Mouse (Mus musculus): ENCODE measurements around the gene Serpina6. TPM values are rescaled to one million over a fixed set of nuclear protein-coding genes. Genes with fewer than 3 reads are reported as not detected.

The Serpina6 gene
- 0.47 and 0.95 TPM in 2 replicates for polyA plus RNA-seq (2014; fragmentation: Nextera tagmentation; extraction: Ambion mirVana)

DNA sequence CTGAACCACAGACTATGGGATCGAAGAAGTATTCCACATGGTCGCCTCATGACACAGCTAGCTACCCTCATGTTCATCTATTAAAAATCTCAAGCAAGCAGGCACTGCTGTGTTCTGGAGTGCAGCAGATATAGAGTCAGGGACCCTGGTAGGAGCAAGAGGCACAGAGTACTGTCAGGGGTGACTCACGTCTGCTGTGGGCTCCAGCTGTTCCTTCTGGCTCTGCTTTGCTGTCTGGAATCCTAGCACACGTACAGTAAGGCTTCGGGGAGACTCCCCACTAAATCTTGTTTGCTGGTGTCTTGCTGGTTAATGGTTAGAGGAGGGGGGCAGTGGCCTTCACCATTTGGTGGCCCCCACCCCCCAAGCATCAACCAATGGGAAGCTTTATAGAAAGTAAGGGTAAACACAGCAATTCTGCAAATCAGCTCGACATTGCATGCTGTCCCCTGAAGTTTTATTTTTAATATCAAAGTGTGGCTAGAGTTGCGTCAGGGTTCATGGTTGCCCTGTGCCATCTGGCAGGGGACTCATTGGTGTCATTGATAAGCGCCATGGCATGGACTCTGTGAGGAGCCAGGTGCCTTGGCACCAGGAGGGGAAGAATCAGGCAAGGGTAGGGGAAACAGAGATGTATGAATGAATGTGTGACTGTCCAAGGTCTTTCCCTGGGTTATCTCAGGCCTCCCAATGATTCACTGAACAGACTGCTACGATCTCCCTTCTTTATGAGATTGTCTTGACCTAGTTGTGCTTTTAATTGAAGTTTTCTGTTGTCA is at the start of gene Serpina6:
Serpina6 (minus strand) TSS at position 365 of the 779 bp plus-strand sequence.
- no peaks in the 10 kb centered on the region for H3K4me1 ChIP-seq (ENCODE audit: control insufficient read depth, insufficient read depth, low read length)
- H3K27ac ChIP-seq (ENCODE audit: low read depth, low read length), result no peak within 1 kb of the TSS
- H3K27me3 ChIP-seq (ENCODE audit: control insufficient read depth, insufficient read depth, low read length), result no peaks in the 10 kb centered on the region
- H3K9me3 ChIP-seq (ENCODE audit: control insufficient read depth, low read length), result no peaks in the 10 kb centered on the region
- no peak within 1 kb of the TSS for H3K4me3 ChIP-seq (ENCODE audit: low read length)
- WGBS, result 75% methylated on average over 9 of the region's 9 CpGs
- no peak within 1 kb of the TSS for H3K9ac ChIP-seq (ENCODE audit: low read depth, low read length)
- H3K36me3 ChIP-seq (ENCODE audit: control insufficient read depth, insufficient read depth, low read length), result no peaks in the 10 kb centered on the region
- H3K4me2 ChIP-seq (replicated peaks; ENCODE audit: low read depth, low read length), result no peak within 1 kb of the TSS
- no peak for ATAC-seq (ENCODE audit: low FRiP score, low TSS enrichment)

DNA sequence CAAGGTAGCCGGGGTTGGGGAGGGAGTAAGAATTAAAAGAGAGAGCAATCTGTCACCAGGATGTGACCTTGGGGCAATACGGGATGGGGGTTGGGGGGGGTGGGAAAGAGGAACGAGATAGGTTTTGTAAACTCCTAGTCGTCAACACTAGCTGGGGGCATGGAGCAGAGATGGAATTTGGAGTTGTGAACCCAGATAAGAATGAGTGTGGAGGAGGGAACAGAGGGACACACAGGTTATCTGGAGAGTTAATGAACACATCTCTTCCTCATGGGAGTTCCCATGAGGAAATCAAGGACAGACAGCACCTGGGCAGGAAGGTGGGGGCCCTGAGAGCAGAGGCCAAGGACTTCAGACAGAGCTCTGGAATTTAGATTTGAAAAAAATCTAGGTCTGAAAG is 49.1 kb upstream of the Serpina6 start:
- no peak overlapping the region for H3K4me3 ChIP-seq (ENCODE audit: low read length)
- H3K9me3 ChIP-seq (ENCODE audit: control insufficient read depth, low read length), result no peaks in the 10 kb centered on the region
- H3K27ac ChIP-seq (ENCODE audit: low read depth, low read length), result no peak overlapping the region
- H3K36me3 ChIP-seq (ENCODE audit: control insufficient read depth, insufficient read depth, low read length), result no peaks in the 10 kb centered on the region
- no peak for ATAC-seq (ENCODE audit: low FRiP score, low TSS enrichment)
- H3K9ac ChIP-seq (ENCODE audit: low read depth, low read length), result no peak overlapping the region
- H3K4me1 ChIP-seq (ENCODE audit: control insufficient read depth, insufficient read depth, low read length), result no peaks in the 10 kb centered on the region
- no peak overlapping the region for H3K4me2 ChIP-seq (replicated peaks; ENCODE audit: low read depth, low read length)
- no peaks in the 10 kb centered on the region for H3K27me3 ChIP-seq (ENCODE audit: control insufficient read depth, insufficient read depth, low read length)
- WGBS, result 72% methylated on average over 4 of the region's 4 CpGs

DNA sequence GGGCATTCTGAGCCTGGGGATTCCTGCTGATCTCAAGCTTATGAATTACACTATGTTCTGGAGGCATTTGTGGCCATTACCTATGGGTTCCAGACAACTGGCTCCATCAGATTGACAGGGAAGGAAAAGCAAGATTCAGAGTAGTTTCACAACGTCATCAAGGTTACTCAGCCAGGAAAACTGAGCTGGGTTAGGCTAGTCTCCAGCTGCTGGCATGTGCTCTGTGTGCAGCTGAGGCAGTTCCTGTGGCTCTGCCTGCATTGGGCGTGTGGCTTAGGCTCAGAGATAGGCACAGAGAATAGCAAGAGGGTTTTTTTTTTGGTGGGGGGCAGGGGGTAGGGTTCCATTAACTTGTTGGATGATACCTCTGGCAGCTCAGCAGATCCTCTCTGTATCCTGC is 48.5 kb upstream of the Serpina6 start:
- Histone ChIP-seq H3K4me3 (ENCODE audit: low read length) (no peak overlapping the region), H3K27me3 (ENCODE audit: control insufficient read depth, insufficient read depth, low read length) (no peaks in the 10 kb centered on the region), H3K9me3 (ENCODE audit: control insufficient read depth, low read length) (no peaks in the 10 kb centered on the region), H3K27ac (ENCODE audit: low read depth, low read length) (no peak overlapping the region), H3K36me3 (ENCODE audit: control insufficient read depth, insufficient read depth, low read length) (no peaks in the 10 kb centered on the region), H3K4me2 (replicated peaks; ENCODE audit: low read depth, low read length) (no peak overlapping the region), H3K9ac (ENCODE audit: low read depth, low read length) (no peak overlapping the region), H3K4me1 (ENCODE audit: control insufficient read depth, insufficient read depth, low read length) (no peaks in the 10 kb centered on the region)
- 54% methylated on average over 2 of the region's 2 CpGs for WGBS
- no peak for ATAC-seq (ENCODE audit: low FRiP score, low TSS enrichment)

DNA sequence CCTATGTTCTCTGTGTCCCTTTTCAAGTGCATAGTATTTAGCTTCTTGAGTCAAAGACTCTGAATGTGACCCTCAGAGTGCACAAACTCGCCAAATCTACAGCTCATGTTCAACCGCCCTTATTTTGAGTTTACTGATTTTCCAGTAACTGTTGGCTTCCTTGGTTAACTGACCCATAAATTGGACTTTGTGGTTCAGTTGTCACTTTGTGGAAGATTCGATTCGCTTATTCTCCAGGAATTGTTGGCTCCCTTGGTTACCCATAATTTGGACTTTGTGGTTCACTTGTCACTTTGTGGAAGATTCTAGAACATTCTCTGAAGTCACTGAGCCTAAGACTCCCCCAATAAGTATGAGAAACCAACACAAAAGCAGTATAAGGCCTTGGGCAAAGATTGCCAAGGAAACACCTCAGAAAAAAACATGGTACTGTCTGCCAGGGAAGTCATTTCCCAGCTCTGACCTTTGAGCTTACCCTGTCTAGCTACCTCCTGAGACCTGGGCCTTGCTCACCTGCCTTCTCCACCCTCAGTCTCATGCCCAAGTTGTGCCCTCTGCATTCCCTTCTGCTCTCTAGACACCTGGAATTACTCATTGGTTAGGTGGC is 43.2 kb upstream of the Serpina6 start:
- H3K9me3 ChIP-seq (ENCODE audit: control insufficient read depth, low read length), result no peaks in the 10 kb centered on the region
- H3K27me3 ChIP-seq (ENCODE audit: control insufficient read depth, insufficient read depth, low read length), result no peaks in the 10 kb centered on the region
- H3K4me2 ChIP-seq (replicated peaks; ENCODE audit: low read depth, low read length), result no peak overlapping the region
- no peak overlapping the region for H3K4me3 ChIP-seq (ENCODE audit: low read length)
- no peak overlapping the region for H3K27ac ChIP-seq (ENCODE audit: low read depth, low read length)
- H3K4me1 ChIP-seq (ENCODE audit: control insufficient read depth, insufficient read depth, low read length), result no peaks in the 10 kb centered on the region
- WGBS, result 72% methylated on average over 4 of the region's 4 CpGs
- no peaks in the 10 kb centered on the region for H3K36me3 ChIP-seq (ENCODE audit: control insufficient read depth, insufficient read depth, low read length)
- ATAC-seq (ENCODE audit: low FRiP score, low TSS enrichment), result no peak
- H3K9ac ChIP-seq (ENCODE audit: low read depth, low read length), result no peak overlapping the region

DNA sequence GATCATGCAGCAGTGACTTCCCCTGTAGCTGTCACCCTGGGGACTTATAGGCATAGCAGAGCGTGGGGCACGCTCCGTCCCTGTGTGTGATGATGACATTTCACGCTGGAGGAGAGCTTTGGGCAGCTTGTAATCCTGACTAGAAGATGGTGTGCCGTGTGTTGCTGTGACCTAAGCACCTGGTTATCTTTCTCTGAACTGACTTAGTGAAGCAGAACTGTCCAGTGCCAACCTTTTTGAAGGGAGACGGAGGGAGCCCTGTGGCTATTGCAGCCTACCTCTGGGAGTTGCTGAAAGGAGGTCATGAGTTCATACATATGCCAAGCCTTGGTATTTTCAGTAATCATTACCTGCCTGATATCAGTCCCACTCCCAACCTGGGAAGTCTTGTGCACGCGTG is 38.4 kb upstream of the Serpina6 start, which contains the start of gene Serpina1f:
Serpina1f (minus strand) TSS at position 101 of the 400 bp plus-strand sequence.
- Histone ChIP-seq H3K4me2 (replicated peaks; ENCODE audit: low read depth, low read length) (no peak within 1 kb of the TSS), H3K9me3 (ENCODE audit: control insufficient read depth, low read length) (no peaks in the 10 kb centered on the region), H3K9ac (ENCODE audit: low read depth, low read length) (no peak within 1 kb of the TSS), H3K4me1 (ENCODE audit: control insufficient read depth, insufficient read depth, low read length) (no peaks in the 10 kb centered on the region), H3K27ac (ENCODE audit: low read depth, low read length) (no peak within 1 kb of the TSS), H3K27me3 (ENCODE audit: control insufficient read depth, insufficient read depth, low read length) (no peaks in the 10 kb centered on the region), H3K4me3 (ENCODE audit: low read length) (no peak within 1 kb of the TSS), H3K36me3 (ENCODE audit: control insufficient read depth, insufficient read depth, low read length) (no peaks in the 10 kb centered on the region)
- 80% methylated on average over 8 of the region's 8 CpGs for WGBS
- no peak for ATAC-seq (ENCODE audit: low FRiP score, low TSS enrichment)

DNA sequence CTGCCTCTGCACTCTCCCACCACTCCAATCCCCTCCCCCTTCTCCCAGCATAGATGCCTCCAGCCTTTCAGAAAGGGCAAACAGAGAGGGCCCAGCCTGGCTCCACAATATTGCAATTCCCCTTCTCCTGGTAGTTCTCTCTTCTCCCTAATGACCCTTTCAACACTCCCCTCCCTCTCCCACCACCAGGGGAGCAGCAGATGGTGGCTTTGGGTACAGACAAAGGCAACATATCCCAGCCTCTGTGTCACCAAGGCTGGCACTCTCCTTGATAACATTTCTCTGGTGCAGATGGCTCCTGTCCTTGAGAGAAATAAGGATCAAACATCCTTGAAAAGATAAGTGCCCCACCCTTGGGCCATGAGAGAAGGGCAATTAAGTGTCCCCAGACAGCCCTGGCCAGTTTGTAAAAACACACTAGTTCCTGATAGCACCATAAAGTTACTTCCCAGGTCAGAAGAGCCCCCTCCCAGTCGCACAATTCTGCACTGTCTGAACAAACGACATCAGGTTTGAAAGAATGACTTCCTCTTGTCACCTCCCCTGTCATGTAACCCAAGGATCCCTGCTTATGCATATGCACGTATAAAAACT is 31.3 kb upstream of the Serpina6 start:
- WGBS, result 2% methylated on average over 3 of the region's 3 CpGs
- no peak overlapping the region for H3K4me2 ChIP-seq (replicated peaks; ENCODE audit: low read depth, low read length)
- no peak overlapping the region for H3K27ac ChIP-seq (ENCODE audit: low read depth, low read length)
- H3K27me3 ChIP-seq (ENCODE audit: control insufficient read depth, insufficient read depth, low read length), result no peaks in the 10 kb centered on the region
- H3K9me3 ChIP-seq (ENCODE audit: control insufficient read depth, low read length), result no peaks in the 10 kb centered on the region
- H3K4me3 ChIP-seq (ENCODE audit: low read length), result no peak overlapping the region
- H3K9ac ChIP-seq (ENCODE audit: low read depth, low read length), result no peak overlapping the region
- no peaks in the 10 kb centered on the region for H3K4me1 ChIP-seq (ENCODE audit: control insufficient read depth, insufficient read depth, low read length)
- ATAC-seq (ENCODE audit: low FRiP score, low TSS enrichment), result no peak
- no peaks in the 10 kb centered on the region for H3K36me3 ChIP-seq (ENCODE audit: control insufficient read depth, insufficient read depth, low read length)

DNA sequence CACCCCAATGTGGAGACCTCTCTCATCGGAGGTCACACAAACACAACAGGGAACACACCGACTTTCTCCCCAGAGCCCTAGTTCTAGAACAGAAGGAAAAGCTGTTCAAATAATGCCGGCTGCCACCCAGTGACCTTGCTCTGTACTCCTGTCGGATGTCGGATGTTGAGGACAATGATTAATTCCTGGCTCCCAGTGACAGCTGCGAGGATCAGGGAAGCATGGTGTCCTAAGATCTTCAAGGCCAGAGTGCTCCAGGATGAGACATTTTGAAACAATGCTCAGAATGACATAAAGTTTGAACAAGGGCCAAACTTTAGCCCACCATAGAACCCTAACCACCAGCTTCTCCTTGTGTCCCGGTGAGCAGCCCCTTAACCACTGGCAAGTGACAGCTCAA is 30.0 kb upstream of the Serpina6 start:
- WGBS, result 38% methylated on average over 7 of the region's 7 CpGs
- no peaks in the 10 kb centered on the region for H3K9me3 ChIP-seq (ENCODE audit: control insufficient read depth, low read length)
- no peak overlapping the region for H3K4me2 ChIP-seq (replicated peaks; ENCODE audit: low read depth, low read length)
- no peaks in the 10 kb centered on the region for H3K36me3 ChIP-seq (ENCODE audit: control insufficient read depth, insufficient read depth, low read length)
- H3K9ac ChIP-seq (ENCODE audit: low read depth, low read length), result no peak overlapping the region
- ATAC-seq (ENCODE audit: low FRiP score, low TSS enrichment), result no peak
- no peaks in the 10 kb centered on the region for H3K4me1 ChIP-seq (ENCODE audit: control insufficient read depth, insufficient read depth, low read length)
- no peak overlapping the region for H3K4me3 ChIP-seq (ENCODE audit: low read length)
- H3K27ac ChIP-seq (ENCODE audit: low read depth, low read length), result no peak overlapping the region
- no peaks in the 10 kb centered on the region for H3K27me3 ChIP-seq (ENCODE audit: control insufficient read depth, insufficient read depth, low read length)

DNA sequence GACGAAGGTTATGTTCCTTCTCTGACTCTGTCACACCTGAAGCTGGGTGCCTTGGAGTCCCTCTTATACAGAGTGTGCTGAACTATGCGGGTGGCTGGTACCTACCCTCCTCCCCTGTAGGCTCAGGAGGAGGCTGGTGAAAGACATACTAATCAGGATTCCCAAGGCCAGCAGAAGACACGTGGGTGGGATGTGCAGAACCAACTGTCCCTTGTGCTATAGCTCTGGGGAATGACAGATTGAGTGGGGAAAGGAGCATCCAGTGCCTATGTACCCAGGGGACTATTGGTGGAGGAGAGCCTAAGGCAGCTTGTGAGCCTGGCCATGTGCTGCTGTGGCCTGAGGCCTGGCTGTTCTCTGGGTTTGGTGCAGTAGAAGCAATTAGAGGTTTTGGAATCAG is 29.0 kb upstream of the Serpina6 start:
- ATAC-seq (ENCODE audit: low FRiP score, low TSS enrichment), result no peak
- 81% methylated on average over 3 of the region's 3 CpGs for WGBS
- Histone ChIP-seq H3K36me3 (ENCODE audit: control insufficient read depth, insufficient read depth, low read length) (no peaks in the 10 kb centered on the region), H3K4me2 (replicated peaks; ENCODE audit: low read depth, low read length) (no peak overlapping the region), H3K27me3 (ENCODE audit: control insufficient read depth, insufficient read depth, low read length) (no peaks in the 10 kb centered on the region), H3K27ac (ENCODE audit: low read depth, low read length) (no peak overlapping the region), H3K9ac (ENCODE audit: low read depth, low read length) (no peak overlapping the region), H3K4me3 (ENCODE audit: low read length) (no peak overlapping the region), H3K9me3 (ENCODE audit: control insufficient read depth, low read length) (no peaks in the 10 kb centered on the region), H3K4me1 (ENCODE audit: control insufficient read depth, insufficient read depth, low read length) (no peaks in the 10 kb centered on the region)

DNA sequence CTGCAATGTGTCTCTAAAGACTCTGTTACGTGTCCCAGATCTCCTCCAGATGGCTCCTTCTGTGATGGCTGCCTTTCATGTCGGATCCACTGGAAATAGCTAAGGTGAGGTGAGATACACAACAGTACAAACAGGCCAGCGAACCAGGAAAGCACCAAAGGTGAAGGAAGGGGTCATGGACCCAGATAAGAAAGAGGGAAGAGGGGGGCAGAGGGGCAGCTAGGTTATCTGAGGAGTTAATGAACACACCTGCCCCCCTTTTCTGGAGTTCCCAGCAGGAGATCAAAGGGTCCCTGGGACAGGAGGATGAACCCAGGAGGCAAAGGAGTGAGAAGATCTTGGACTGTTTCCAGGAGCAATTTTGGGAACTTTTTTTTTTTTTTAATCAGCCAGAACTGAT is 28.4 kb upstream of the Serpina6 start:
- Histone ChIP-seq H3K9ac (ENCODE audit: low read depth, low read length) (no peak overlapping the region), H3K4me1 (ENCODE audit: control insufficient read depth, insufficient read depth, low read length) (no peaks in the 10 kb centered on the region), H3K9me3 (ENCODE audit: control insufficient read depth, low read length) (no peaks in the 10 kb centered on the region), H3K36me3 (ENCODE audit: control insufficient read depth, insufficient read depth, low read length) (no peaks in the 10 kb centered on the region), H3K4me3 (ENCODE audit: low read length) (no peak overlapping the region), H3K27me3 (ENCODE audit: control insufficient read depth, insufficient read depth, low read length) (no peaks in the 10 kb centered on the region), H3K4me2 (replicated peaks; ENCODE audit: low read depth, low read length) (no peak overlapping the region), H3K27ac (ENCODE audit: low read depth, low read length) (no peak overlapping the region)
- ATAC-seq (ENCODE audit: low FRiP score, low TSS enrichment), result no peak
- 76% methylated on average over 3 of the region's 3 CpGs for WGBS
